Mouse (Mus musculus) B cell, adult 2 months (primary cell): ENCODE data around the gene Olfr585.

ENCODE experiments used
- DNase-seq, 2 experiments: peaks; one replicate each; pipeline ENCODE4 v3.0.0; 2022

Gene Olfr585

GRCm38 (mm10) chr7:103097420-103097819 lies at the start of gene Olfr585:
Gene Olfr585 (plus strand): TSS chr7:103097720.
- DNase-seq = no peak

GRCm38 (mm10) chr7:103051000-103051399 lies 46.5 kb upstream of the Olfr585 start, which contains the start of gene Olfr583:
Gene Olfr583 (plus strand): TSS chr7:103051300.
- DNase-seq = no peak

- no peak for DNase-seq
These were observed 15.9 kb upstream of the Olfr585 start, which contains the start of gene Olfr584 for GRCm38 (mm10) chr7:103081585-103081984. Gene Olfr584 (plus strand): TSS chr7:103081885.

GRCm38 (mm10) chr7:103119406-103119805 lies 21.9 kb downstream of the Olfr585 start:
- no peak for DNase-seq

GRCm38 (mm10) chr7:103125538-103125937 lies 28.0 kb downstream of the Olfr585 start, which contains the start of gene Olfr586:
Gene Olfr586 (minus strand): TSS chr7:103125638.
- DNase-seq = no peak

- no peak for DNase-seq
These were observed 43.1 kb downstream of the Olfr585 start, which contains the start of gene Olfr588-ps1 for GRCm38 (mm10) chr7:103140579-103140978. Gene Olfr588-ps1 (plus strand): TSS chr7:103140879.
